Mouse (Mus musculus) left cerebral cortex, adult 2 months (tissue): ENCODE data around the gene Scgb2b20. TPM values are rescaled to one million over a fixed set of nuclear protein-coding genes. Genes with fewer than 3 reads are reported as not detected.
"Not testable (repeated sequence)": the region's sequence is repeated elsewhere in the genome, so short reads cannot be mapped to it uniquely, and the experiment has no call there.

Experiments used
- DNase-seq, 2 experiments: peaks; one replicate each; pipeline ENCODE4 v3.0.0; 2021 to 2022; ENCODE audit warnings: low spot score in 2 of 2, mixed read lengths in 1 of 2; ENCODE audit errors: extremely low spot score in 1 of 2
- H3K27ac ChIP-seq: fragments of 200-600 bp; 2 replicates; pipeline ENCODE4 v1.8.1; 2022
- H3K4me3 ChIP-seq: fragments of 200-600 bp; 2 replicates; pipeline ENCODE4 v1.8.1; 2022
- CTCF ChIP-seq: fragments of 200-600 bp; IDR thresholded peaks from 2 replicates; pipeline ENCODE4 v1.8.1; 2022; ENCODE audit warnings: antibody characterized with exemption, mild to moderate bottlenecking, moderate library complexity
- intact Hi-C: fragments of 180-260 bp; cut with DNase I; formaldehyde crosslinking; loops from one replicate; pipeline ENCODE4 v1.15.1; 2025
- long read RNA-seq, 2 experiments: library from polyadenylated mRNA; stranded (forward); transcript quantifications; one replicate each; pipeline ENCODE4 v2.0.0; 2021; ENCODE audit warnings: borderline mapping rate in 2 of 2
- total RNA-seq, 2 experiments: library from RNA; stranded (reverse); gene quantifications; 2 replicates each; pipeline ENCODE4 v1.2.3; 2021

The Scgb2b20 gene
- not detected for total RNA-seq
- long read RNA-seq, experiment 1, result 0 reads
- long read RNA-seq, experiment 2, result 0 reads

DNA sequence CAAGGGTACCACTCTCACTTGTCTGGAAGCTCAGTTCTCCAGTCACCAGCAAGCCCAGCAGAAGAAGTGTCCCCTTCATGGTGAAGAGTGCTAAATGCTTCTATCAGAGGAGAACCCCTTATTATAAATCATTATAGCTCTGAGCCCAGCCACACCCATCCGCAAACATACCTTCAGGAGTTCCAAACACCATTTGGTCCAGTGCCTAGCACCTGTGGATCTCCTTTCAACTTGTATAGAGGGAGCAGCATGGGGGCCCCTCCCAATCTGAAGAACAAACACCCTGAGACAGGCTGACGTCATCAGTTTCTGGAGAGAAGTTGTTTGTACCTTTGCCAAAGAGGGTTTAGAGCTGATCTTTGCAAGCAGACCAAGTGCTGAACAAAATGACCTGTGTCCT lies at the start of gene Scgb2b20:
Gene Scgb2b20, minus strand, starts transcription at position 101 of the 400 bp plus-strand sequence.
- intact Hi-C loops, H3K27ac ChIP-seq, H3K4me3 ChIP-seq, DNase-seq: not testable (repeated sequence)

DNA sequence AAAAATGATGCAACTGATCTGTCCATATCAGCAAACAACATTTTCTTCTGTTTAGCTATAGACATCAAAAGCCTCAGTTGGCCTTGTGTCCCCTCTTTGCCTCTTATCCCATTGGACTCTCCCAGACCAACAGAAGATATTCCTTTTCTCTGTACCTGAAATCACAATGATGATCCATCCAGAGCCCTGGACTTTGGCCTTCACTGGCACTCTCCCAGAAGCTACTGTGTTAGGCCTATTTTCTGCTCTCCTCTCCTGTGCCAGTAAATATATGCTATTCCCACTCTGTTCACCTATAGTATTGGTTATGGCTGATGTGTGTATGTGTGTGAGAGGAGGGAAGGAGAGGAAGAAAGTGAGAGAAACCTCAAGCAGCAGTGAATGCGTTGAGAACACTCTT lies 43.6 kb upstream of the Scgb2b20 start:
- H3K27ac ChIP-seq, intact Hi-C loops, H3K4me3 ChIP-seq, DNase-seq: not testable (repeated sequence)

DNA sequence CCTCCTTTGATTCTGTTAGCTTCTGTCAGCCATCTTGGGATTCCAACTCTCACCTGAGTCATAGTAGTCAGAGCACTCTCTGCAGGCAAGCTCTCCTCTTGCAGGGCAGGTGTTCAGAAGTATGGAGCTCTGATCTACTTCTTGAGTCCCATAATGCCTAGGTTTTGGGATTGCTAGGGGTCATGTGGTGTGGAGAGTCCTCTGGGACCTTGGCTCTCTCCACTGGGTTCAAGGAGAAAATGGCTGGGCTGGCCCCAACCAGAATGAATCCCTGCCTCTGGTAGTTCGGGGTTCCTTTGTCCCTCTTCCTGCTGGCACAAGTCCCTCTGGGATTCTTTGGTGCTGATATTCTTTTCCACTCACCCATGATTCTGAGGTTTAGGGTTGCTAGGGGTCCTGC lies 35.5 kb upstream of the Scgb2b20 start:
- no peak for DNase-seq
- no peak for TF ChIP-seq CTCF
- H3K4me3 ChIP-seq, result no peak overlapping the region
- no peak overlapping the region for H3K27ac ChIP-seq
- intact Hi-C loops, result no loop called here

DNA sequence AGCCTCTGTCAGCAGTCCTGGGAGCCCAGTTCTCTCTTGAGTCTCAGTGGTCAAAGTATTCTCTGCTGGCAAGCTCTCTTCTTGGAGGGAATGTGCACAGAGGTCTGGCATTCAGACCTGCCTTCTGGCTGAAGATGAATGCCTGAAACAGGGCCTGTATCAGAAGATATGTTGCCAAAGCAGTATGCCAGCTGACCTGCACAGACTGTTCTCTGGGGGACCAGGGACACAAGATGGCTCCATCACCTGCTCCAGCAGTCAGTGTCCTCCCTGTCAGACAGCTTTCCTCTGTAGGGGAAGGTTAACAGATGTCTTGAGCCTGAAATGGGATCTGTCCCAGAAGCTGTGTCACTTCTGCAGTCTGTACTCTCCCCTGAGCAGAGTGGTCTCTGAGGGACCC lies 33.6 kb upstream of the Scgb2b20 start:
- H3K4me3 ChIP-seq, DNase-seq, intact Hi-C loops, H3K27ac ChIP-seq: not testable (repeated sequence)

DNA sequence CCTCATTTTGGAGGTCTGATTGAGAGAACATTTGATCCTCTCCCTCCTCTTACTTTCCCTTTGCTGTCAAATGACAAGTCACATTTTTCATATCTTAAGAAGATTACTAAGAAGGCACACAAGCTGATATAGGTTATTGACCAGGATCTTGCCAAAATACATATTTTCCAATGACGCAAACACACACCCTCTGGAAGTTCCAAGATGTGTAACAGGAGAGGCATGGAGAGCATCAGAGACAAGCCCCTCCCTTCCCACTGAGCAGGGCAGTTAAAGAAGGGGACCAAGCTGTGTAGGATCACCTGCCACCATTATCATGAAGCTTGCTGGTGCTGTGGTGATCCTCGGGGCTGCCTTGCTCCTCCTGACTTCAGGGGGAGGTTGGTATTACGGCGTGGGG lies 6.8 kb upstream of the Scgb2b20 start, which contains the start of gene Scgb1b20:
Gene Scgb1b20, plus strand, starts transcription at position 301 of the 400 bp plus-strand sequence.
- intact Hi-C loops, H3K27ac ChIP-seq, DNase-seq, H3K4me3 ChIP-seq: not testable (repeated sequence)

Other genes with a start within 250 kb of the Scgb2b20 start
- gene Scgb2b18, start 192.5 kb downstream of the Scgb2b20 start, total RNA-seq, result not detected
- not detected for gene Scgb1b18, start 180.8 kb downstream of the Scgb2b20 start, total RNA-seq
- gene Scgb2b19, start 86.0 kb downstream of the Scgb2b20 start, total RNA-seq, result not detected
- not detected for gene Scgb1b19, start 79.0 kb downstream of the Scgb2b20 start, total RNA-seq
- not detected for gene Scgb1b20, start 6.9 kb upstream of the Scgb2b20 start, total RNA-seq
- gene Scgb2b21, start 154.1 kb upstream of the Scgb2b20 start, total RNA-seq, result not detected